Mouse (Mus musculus) ovary, adult 18-20 months (tissue): ENCODE measurements around the gene Flywch2.

Experiments used
- DNase-seq: peaks from one replicate; pipeline ENCODE4 v3.0.0; 2022; ENCODE audit warnings: low spot score, mixed read lengths

Gene Flywch2

DNA sequence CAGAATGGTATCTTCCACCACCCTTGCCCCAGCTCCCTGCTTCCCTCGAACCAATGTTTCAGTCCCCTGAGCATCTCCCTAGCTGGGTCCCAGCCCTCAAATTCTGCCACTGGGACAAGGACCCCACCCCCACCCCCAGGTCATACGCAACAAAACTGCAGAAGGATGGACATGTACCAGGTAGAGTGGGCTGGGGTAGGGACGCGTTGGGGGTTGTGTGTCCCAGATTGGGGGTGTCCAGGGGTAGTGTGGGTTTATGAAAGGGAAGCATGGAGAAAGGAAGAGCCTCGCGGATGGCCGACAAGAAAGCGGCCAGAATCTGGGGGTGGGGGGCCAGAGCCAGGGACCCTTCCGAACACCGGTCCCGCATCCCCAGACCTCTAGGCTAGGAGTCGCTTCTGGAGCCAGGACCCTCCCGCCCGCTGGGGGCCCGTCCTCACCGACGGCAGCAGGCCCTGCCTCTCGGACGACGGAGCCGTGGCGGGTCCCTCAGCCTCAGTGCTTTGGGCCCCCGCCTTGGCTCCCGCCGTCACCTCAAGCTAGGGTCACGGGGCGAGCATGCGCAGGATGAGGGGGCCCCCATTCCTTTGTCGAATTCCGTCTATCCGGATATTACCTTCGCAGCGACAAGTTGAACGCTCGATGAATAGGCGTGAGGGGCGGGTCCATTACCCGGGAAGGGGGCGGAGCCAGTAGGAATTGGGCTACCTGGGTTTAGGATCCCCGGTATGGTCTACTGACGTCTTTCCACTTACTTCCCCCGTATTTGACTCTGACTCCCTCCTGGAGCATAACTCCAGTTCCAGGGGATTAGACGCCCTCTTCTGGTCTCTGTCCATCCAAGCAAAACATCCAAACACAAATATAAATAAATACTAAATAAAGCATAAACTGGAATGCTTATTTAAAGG lies at the start of gene Flywch2:
TSS of gene Flywch2 (minus strand) at position 521 of the 911 bp plus-strand sequence.
- peak; percentile 62 for DNase-seq

DNA sequence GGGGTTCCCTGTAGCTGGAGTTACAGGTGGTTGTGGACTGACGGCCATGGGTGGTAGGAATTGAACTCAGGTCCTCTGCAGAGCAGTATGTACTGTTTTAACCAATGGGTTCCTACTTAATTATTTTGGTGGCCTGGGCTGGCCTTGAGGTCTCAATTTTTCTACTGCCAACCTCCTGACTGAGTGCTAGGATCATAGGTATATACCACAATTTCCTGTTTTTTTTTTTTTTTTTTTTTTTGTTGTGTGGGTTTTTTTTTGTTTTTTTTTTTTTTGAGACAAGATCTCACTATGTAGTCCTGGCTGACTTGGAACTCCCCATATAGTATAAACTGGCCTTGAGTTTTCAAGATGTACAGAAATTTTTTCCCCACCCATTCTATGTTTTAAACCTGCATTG lies 45.3 kb upstream of the Flywch2 start:
- DNase-seq = no peak

DNA sequence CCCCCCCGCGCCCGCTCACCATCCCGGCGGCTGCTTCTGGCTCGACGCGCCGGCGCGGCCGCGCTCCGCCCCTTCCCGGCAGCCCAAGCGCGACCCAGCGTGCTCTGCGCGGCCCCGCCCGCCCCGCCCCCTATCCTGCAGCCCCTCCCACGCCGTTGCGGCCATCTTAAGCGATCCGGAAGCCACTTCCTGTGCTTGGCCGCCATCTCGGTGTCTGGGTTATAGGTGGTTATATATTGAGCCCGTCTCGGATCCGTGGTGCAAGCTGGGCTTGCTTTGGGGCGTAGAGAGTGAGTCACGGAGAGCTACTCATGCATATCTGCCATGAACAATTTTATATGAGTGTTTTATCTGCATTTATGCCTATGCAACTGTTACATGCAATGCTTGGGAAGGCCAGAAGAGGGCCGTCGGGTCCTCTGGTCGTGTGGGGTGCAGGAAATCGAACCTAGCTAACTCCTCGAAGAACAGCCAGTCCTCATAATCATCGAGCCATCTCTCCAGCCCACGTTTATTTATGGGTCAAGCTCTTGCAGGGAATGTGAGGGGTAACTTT lies 43.3 kb upstream of the Flywch2 start, which contains the start of gene Elob:
TSS of gene Elob (minus strand) at position 73 of the 556 bp plus-strand sequence.
- DNase-seq = peak; percentile 78

DNA sequence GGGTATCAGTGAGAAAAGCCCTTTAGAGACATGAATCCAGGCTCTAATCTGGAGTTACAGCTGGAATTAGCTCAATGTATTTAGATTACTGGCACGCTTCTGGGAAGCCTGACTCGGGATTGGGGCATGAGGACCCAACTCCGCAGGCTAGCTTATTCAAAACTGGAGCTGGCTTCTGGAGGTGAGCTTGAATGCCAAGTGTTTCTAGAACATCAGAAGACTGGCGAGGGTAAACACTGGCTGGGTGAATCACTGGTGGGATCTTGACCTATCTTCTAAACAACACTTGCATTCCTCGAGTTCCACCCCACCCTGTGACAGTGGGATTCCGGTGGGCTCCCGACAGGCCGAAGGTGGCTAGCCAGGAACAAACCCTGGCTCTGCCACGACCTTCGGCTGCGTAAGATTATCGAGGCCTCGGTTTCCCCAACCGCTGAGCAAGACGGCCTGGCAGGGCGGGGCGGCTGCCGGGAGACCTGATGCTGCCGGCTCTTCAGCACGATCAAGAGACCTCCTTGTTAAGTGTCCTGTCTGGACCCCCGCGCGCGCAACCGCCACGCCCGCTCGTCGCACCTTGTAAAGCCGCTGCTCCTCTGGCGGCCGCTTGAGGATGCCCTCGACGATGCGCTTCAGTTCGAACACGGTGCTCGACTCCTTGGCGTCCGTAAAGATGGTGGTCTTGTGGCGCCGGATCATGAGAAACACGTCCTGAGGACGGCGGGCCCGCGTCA lies 42.6 kb upstream of the Flywch2 start:
- no peak for DNase-seq

DNA sequence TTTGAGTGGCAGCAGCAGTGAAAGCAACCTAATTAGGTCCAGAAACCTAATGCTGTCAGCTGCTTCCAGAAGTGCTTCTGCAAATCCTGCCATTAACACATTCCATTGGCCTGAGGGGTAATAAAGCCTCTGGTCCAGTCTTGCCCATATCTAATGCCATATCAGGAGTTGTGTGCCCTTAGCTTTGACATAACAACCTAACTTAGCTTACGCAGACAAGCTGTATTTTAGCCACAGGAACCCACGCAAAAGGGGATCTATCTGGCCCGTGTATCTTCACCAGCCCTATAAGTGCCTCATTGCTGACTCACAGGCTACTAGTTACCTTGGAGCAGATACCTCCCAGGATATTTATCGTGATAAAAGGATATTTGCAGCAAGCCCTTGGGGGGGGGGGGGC lies 39.7 kb upstream of the Flywch2 start:
- DNase-seq = no peak

DNA sequence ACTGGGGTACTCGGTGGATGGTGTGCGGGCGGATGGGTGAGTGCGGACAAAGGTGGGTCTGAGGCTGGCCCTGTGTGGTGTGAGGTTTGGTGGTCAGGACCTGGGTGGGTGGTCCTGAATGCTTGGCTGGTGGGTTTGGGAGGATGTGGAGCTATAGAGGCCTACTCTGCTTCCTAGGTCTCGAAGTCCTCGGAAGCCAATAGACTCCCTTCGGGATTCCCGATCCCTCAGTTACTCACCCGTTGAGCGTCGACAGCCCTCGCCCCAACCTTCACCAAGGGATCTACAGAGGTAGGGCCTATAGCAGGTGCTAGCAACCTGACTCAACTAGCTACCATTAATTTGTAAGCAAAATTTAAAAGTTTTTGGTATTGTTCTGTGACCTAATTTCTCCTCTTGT lies 37.7 kb upstream of the Flywch2 start:
- no peak for DNase-seq

DNA sequence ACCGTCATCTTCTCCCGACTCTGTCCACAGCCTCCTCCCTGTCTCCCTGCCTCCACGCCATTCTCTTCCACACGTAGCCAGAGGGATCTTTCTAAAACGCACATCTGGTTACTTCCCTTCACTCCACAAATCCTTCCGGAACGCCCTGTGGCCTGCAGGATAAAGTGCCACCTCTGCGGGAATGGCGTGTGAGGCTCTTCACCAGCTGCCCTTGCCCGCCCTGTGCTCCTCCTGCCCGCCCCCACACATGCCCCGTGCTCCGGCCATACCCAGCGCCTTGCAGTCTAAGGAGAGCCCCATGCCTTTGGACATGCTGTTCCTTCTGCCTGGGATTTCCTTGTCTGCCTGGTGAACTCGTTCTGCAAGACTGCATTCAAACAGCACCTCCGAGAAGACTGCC lies 37.1 kb upstream of the Flywch2 start:
- DNase-seq = no peak

DNA sequence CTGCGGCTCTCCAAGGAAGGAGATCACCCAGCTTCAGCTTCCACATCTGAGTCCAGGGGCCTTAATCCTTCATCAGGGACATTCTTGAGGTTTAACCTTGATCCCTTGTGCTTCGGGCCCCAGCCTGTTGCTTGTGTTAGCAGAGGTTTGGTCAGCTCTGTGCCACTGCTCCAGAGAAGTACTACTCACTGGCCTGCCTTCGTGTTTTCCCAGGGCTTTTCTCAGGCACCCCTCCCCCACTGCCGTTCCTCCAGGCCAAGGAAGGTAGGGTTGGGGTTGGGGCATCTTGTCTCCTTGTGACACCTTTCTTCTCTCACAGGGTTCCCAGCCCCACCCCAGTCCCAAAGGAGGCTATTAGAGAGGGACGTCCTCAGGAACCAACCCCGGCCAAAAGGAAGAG lies 36.2 kb upstream of the Flywch2 start:
- DNase-seq = no peak

DNA sequence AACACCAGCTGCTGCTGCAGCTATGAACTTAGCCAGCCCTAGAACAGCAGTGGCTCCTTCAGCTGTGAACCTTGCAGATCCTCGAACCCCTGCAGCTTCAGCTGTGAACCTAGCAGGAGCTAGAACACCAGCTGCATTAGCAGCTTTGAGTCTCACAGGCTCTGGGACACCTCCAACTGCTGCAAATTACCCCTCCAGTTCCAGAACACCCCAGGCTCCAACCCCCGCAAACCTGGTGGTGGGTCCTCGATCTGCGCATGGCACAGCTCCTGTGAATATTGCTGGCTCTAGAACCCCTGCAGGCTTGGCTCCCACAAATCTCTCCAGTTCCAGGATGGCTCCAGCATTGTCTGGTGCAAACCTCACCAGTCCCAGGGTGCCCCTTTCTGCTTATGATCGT lies 34.9 kb upstream of the Flywch2 start:
- DNase-seq = no peak

DNA sequence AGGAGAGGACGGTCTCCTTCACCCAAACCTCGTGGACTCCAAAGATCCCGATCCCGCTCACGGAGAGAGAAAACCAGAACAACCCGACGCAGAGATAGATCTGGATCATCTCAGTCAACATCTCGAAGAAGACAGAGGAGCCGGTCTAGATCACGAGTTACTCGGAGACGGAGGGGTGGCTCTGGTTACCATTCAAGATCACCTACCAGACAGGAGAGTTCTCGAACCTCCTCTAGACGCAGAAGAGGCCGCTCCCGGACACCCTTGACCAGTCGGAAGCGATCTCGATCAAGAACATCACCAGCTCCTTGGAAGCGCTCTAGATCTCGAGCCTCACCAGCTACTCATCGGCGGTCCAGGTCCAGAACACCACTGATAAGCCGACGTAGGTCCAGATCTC lies 33.4 kb upstream of the Flywch2 start:
- no peak for DNase-seq

DNA sequence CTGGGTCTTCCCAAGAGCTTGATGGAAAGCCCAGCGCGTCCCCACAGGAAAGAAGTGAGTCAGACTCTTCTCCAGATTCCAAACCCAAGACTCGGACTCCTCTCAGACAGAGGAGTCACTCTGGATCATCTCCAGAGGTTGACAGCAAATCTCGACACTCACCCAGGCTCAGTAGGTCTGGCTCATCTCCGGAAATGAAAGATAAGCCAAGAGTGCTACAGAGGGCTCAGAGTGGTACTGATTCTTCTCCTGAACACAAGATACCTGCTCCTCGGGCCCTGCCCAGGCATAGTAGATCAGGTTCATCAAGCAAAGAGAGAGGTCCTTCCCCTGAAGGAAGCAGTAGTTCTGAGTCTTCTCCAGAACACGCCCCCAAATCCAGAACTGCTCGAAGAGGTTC lies 32.7 kb upstream of the Flywch2 start:
- DNase-seq = no peak

DNA sequence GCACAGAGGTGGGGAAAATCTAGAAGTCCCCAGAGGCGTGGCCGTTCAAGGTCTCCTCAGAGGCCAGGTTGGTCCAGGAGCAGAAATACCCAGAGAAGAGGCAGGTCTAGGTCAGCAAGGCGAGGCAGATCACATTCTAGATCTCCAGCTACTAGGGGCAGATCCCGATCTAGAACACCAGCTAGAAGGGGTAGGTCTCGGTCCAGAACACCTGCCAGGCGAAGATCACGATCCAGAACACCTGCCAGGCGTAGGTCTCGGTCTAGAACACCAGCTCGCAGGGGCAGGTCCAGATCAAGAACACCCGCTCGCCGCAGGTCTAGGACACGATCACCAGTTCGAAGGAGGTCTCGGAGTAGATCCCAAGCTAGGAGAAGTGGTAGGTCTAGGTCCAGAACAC lies 29.8 kb upstream of the Flywch2 start:
- DNase-seq = no peak

DNA sequence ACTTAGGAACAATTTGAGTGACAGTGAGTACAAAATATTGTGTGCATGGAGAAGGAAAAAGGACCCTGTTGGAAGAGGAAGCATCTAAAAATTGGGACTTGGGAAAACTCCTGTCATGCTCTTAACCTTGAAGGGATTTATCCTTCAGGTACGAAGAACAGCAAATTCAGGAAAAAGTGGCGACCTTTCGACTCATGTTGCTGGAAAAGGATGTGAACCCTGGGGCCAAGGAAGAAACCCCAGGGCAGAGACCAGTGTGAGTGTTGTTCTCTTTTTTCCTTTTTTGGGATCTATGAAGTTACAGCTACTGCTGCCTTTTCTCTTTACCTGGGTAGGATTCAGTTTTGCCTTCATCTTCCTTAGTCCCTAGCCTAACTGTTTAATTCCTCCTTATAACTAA lies 22.0 kb upstream of the Flywch2 start:
- no peak for DNase-seq

DNA sequence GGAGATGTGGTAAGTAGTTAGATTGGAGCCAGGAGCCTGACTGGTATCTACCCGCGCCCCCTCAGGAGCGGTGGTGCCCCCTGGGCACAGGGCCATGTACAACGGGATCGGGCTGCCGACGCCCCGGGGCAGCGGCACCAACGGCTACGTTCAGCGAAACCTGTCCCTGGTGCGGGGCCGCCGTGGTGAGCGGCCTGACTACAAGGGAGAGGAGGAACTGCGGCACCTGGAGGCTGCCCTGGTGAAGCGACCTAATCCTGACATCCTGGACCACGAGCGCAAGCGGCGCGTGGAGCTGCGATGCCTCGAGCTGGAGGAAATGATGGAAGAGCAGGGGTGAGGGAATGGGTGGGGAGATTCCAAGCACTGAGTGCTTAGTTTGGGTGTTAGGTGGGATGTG lies 21.0 kb upstream of the Flywch2 start:
- no peak for DNase-seq

DNA sequence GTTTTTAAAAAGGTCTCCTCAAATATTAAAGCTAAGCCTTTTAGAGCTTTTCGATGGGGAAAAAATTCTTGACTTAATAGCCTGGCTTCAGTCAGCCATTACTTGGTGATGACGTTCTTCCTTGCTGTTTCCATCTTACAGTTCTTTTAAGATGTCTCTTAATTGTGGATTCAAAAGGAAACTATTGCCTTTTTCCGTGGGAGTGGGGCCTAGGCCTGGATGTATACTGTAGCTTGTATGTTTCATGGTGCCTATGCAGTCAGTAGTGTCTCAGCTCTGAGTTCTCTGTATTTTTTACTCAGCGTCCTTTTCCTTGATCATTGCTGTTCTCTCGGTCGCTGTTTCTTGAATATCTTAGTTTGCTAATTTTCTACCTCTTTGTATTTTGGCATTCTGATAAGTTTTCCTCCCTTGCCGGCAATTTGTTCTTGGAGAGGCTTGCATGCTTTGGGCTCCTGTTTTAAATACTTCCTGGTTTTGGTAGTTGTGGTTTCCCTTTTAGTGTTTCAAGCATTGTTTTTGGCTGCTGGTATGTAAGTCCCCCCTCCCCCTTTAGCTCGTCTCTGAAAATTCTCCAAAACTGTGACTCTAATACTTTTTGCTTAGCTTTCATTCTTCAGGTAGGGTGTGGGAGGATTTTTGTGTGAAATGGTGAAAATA lies 18.7 kb upstream of the Flywch2 start:
- no peak for DNase-seq

DNA sequence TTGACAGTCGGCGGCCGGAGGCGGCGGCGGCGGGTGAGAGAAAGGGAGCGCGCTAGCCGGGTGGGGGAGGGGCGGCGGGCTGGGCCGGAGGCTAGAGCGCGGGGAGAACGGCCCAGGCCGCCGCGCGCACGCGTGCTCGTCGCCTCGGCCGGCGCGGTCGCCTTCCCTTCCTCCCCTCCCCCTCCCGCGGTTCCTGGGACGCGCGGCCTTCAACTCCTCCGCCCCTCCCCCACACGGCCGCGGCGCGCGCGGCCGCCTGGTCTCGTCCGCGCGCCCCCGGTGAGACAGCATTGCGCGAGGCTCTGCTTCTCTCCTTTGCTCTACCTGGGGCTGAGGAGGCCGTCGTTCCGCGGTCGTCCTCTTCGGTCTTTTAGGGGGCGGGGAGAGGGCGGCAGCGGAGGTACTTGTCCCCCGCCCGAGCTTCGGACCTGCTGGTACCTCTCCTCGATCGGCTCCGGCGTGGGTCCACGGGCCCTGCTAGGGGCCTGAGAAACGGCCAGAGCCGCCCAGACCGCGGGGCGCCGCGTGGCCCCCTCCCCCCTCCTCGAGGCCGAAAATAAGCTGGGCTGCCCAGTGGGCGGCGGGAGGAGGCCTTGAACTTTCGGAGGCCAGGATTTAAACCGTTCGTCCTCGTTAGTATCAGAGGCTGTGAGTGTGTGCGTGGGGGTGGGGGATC lies 17.6 kb upstream of the Flywch2 start:
- peak; percentile 73 for DNase-seq

DNA sequence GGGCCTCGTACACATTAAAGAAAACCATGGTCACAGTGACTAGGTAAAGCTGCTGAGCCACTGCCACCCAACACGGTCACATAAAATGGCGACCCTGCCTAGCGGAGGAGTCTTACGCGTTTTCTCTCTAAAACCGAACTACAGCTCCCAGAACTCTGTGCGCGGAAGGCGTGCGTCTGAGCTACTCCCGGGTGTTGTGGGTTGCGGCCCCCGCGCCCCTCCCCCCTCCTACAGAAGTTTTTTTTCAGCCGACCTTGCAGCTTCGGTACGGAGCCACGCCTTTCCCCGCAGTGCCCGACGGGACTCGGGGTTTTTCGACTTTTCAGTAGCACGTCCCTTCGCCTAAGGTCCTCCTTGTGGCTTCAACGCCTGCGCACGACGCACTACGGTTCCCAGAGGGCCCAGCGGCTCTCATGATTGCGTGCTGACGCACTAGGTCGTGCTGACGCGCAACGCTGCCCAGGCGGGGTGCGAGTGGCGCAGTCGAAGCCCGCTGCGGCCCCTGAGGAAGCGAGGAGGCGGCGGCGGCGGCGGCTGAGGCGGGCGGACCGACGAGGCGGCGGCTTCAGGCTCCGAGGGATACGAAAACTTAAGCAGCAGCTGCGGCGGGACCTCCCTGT lies 17.0 kb upstream of the Flywch2 start:
- peak; percentile 99 for DNase-seq

DNA sequence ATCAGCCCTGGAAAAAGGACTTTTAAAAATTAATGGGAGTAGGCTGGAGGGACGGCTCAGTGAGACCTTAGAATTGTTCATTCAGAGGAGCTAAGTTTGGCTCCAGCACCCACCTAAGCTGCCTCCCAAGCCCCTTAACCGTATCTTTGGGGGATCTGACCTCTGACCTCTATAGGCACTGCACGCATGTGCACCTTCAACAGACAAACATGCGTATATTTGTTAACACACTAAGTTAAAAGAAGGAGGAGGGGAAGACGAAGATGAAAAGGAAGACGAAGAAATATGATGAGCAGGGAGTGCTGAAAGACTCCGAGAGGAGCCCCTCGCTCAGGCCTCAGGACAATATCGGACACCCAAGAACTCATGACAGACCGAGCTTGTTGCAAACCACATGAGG lies 15.7 kb upstream of the Flywch2 start:
- DNase-seq = no peak

DNA sequence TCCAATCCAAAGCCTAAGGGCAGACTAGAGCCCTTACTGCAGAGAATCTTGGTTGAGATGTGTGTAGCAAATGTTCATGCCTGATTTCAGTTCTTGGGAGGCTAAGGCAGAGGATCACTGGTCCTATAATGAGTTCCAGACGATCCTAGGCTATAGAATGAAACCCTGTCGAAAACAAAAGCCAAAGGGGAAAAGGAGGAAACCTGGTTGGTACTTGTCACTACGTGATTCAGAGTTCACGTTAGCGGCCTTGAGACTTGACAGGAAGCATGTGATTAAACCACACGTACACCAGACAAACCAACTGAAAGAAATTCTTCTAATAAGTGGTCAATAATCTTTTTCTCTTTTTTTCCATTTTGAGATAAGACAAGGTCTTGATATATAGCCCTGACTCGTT lies 11.4 kb upstream of the Flywch2 start:
- DNase-seq = no peak

DNA sequence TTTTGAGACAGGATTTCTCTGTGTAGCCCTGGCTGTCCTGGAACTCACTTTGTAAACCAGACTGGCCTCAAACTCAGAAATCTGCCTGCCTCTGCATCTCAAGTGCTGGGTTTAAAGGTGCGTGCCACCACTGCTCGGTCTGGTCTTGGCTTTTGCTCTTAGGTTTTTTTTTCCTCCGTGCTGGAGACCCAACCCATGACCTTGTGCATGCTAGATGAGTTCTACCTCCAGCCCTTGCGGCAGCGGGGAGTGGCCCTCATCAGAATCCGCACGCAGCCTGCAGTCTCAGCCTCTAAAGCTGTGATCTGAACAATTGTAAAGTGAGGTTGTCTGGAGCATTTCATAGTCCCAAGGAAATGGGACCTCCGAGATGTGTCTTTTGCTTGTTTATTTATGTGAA lies 9.4 kb upstream of the Flywch2 start:
- no peak for DNase-seq

DNA sequence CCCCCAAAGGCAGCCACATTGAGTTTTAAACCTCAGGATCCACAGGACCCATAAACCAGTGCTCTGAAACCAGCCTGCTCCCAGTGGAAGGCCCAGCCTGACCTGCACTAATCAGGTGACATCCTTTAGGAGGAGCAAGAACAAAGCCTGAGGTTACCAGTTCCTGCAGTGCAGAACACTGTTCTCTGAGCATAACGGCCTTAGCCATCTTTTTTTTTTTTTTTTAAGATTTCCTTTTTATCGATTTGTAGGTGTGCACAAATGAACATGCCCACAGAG lies 5.1 kb upstream of the Flywch2 start:
- no peak for DNase-seq
